Mouse (Mus musculus) kidney, adult 2 months (tissue): ENCODE results near the gene Gcm2.

Experiments used
- CTCF ChIP-seq: fragments of 200-500 bp; conservative IDR thresholded peaks from 2 replicates; pipeline ENCODE4 v1.5.1; 2011; ENCODE audit warnings: low read depth, mild to moderate bottlenecking, control low read depth, low read length, moderate library complexity, mixed read lengths; ENCODE audit not compliant: insufficient read depth, insufficient read length
- POLR2A ChIP-seq: fragments of 200-500 bp; IDR thresholded peaks from one replicate; pipeline ENCODE4 v1.6.1; 2011; ENCODE audit warnings: low read depth, low read length, control low read depth

DNA sequence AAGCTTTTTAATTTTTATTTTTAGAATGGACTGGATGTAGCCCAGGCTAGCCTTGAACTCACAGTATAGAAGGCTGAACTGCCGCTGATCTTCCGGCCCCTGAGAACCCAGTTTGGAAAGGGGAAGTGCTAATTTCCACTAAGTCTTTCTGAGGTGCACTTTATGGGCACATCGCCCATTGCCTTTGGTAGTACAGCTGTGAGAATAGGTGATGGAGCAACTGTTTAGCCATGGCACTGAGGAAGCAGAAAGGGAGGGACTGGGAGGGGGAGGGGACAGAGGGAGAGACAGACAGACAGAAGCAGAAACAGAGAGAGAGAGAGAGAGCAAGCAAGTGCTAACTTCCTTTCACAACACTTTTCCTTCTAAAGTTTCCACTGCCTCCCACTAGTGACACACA, 26.3 kb downstream of the Gcm2 start:
- TF ChIP-seq CTCF (no peak), POLR2A (no peak)
